In genomic region chr2:125470553-125471295, GRCm38 (mm10) we compare ENCODE assay signal across 10 mouse cellular contexts. TPM values are rescaled to one million over a fixed set of nuclear protein-coding genes. Genes with fewer than 3 reads are reported as not detected.
DNase-seq lines count a peak whose midpoint lies in the region; ATAC-seq and TF ChIP-seq lines count a peak whose summit lies in the region.
"Had no signal": no experiment of that assay in that cellular context is flagged by ENCODE, and none has a peak within 500 bp of the region (broad histone marks: within the 10 kb centered on the region; RNA-seq: fewer than 3 reads in every experiment).

No protein-coding gene starts in this region.

- TF ChIP-seq CTCF in kidney, adult 2 months (conservative IDR thresholded peaks at IDR 0.05; ENCODE audit: insufficient read depth, insufficient read length, low read depth, low read length) = no peak

- no peaks in the 10 kb centered on the region for H3K27me3 ChIP-seq in kidney, adult 2 months (replicated peaks; ENCODE audit: control insufficient read depth, insufficient read depth, low read length)
- H3K27me3 ChIP-seq in stomach, embryonic 16.5 days (ENCODE audit: control insufficient read depth, insufficient read depth, low read length) = no peaks in the 10 kb centered on the region
- H3K27me3 ChIP-seq: hindbrain, embryonic 15.5 days had no signal

- no peaks in the 10 kb centered on the region for H3K36me3 ChIP-seq in kidney, adult 2 months (ENCODE audit: control insufficient read depth, insufficient read depth, low read length)
- peaks cover 3% of the 10 kb centered on the region; the same call in 1 of the 2 replicates for H3K36me3 ChIP-seq in stomach, embryonic 16.5 days (ENCODE audit: control insufficient read depth, insufficient read depth, low read length)

- DNase-seq in kidney, adult 2 months = peak; percentile 51
- no peak for DNase-seq in kidney, adult 11 months
- peak; percentile 65 for DNase-seq in adipocyte (ENCODE audit: low spot score)
- DNase-seq in kidney, postnatal 14 days = peak; percentile 56
- DNase-seq in spleen, postnatal 10 days (ENCODE audit: low spot score in 2 of 2) = no peak
- no peak for DNase-seq in cerebellum, adult 11 months

- H3K9ac ChIP-seq in stomach, embryonic 16.5 days (ENCODE audit: low read length) = no peak overlapping the region
- H3K9ac ChIP-seq: hindbrain, embryonic 15.5 days had no signal

- peaks cover 3% of the 10 kb centered on the region; the same call in 1 of the 2 replicates for H3K4me1 ChIP-seq in kidney, adult 2 months (ENCODE audit: control insufficient read depth, insufficient read depth, low read length)
- H3K4me1 ChIP-seq in stomach, embryonic 16.5 days (ENCODE audit: control insufficient read depth, insufficient read depth, low read length) = peaks cover 10% of the 10 kb centered on the region
- H3K4me1 ChIP-seq: hindbrain, embryonic 15.5 days had no signal

- ATAC-seq in granulocyte monocyte progenitor cell, adult 5-6 weeks (replicated peaks; ENCODE audit: poor library complexity, severe bottlenecking) = peak; percentile 35
- no peak for ATAC-seq in stomach, embryonic 16.5 days (ENCODE audit: insufficient read depth, low FRiP score)

- H3K4me3 ChIP-seq in kidney, adult 2 months (ENCODE audit: insufficient read depth, low read depth, low read length) = no peak overlapping the region
- H3K4me3 ChIP-seq in stomach, embryonic 16.5 days (replicated peaks; ENCODE audit: low read length) = no peak overlapping the region
- H3K4me3 ChIP-seq: hindbrain, embryonic 15.5 days had no signal

- WGBS in kidney, adult 2 months = 46% methylated on average over 8 of the region's 8 CpGs
- 39% methylated on average over 8 of the region's 8 CpGs for WGBS in stomach, embryonic 16.5 days

- peak overlapping the region; percentile 26; the same call in 1 of the 2 replicates for H3K27ac ChIP-seq in kidney, adult 2 months (ENCODE audit: insufficient read depth, low read depth, low read length)
- H3K27ac ChIP-seq in stomach, embryonic 16.5 days (ENCODE audit: low read length) = peak overlapping the region; percentile 46
- H3K27ac ChIP-seq: hindbrain, embryonic 15.5 days had no signal

- H3K4me2 ChIP-seq in stomach, embryonic 16.5 days (ENCODE audit: low read depth, low read length) = no peak overlapping the region
- H3K4me2 ChIP-seq: hindbrain, embryonic 15.5 days had no signal

- TF ChIP-seq POLR2A in kidney, adult 2 months (IDR thresholded peaks at IDR 0.05; ENCODE audit: low read depth, low read length) = no peak

- no peaks in the 10 kb centered on the region for H3K9me3 ChIP-seq in stomach, embryonic 16.5 days (replicated peaks; ENCODE audit: control insufficient read depth, low read length)
- H3K9me3 ChIP-seq: hindbrain, embryonic 15.5 days had no signal

RNA-seq across cellular contexts. Expression of gene Gm9913, which starts 34.2 kb away (rescaled TPM):
- polyA plus RNA-seq in kidney, adult 2 months (2012; rRNA removed) = 0.05 and 0.06 TPM in 2 replicates
- not detected in 2 replicates for total RNA-seq in granulocyte monocyte progenitor cell, adult 5-6 weeks (2014; fragmentation: Nextera tagmentation)
- not detected in 2 replicates for total RNA-seq in granulocyte monocyte progenitor cell, adult 5-6 weeks (2017)
- polyA plus RNA-seq in stomach, embryonic 16.5 days (2015; fragmentation: Nextera tagmentation; extraction: Ambion mirVana) = 0.37 and 0.45 TPM in 2 replicates
- total RNA-seq: neutrophil, adult 5-6 weeks had no signal

RNA-seq across cellular contexts. Expression of gene Fbn1, which starts 37.1 kb away (rescaled TPM):
- polyA plus RNA-seq in kidney, adult 2 months (2012; rRNA removed) = 6.5 and 6.7 TPM in 2 replicates
- 0.13 TPM in 1 of 2 replicates, not detected in the other for total RNA-seq in granulocyte monocyte progenitor cell, adult 5-6 weeks (2014; fragmentation: Nextera tagmentation)
- 0.05 and 0.34 TPM in 2 replicates for total RNA-seq in granulocyte monocyte progenitor cell, adult 5-6 weeks (2017)
- polyA plus RNA-seq in stomach, embryonic 16.5 days (2015; fragmentation: Nextera tagmentation; extraction: Ambion mirVana) = 31.3 and 33.7 TPM in 2 replicates

Comparison
In these comparisons a context has a peak if more than half of its experiments do, and no peak if none do; other contexts are left out.
1. DNase-seq: peak in kidney, adult 2 months (single experiment), adipocyte (single experiment) and kidney, postnatal 14 days (single experiment); none in kidney, adult 11 months (single experiment), spleen, postnatal 10 days (0 of 2) and cerebellum, adult 11 months (single experiment).